Mouse (Mus musculus) C2C12 (cell line): ENCODE data around the gene Gpr179. TPM values are rescaled to one million over a fixed set of nuclear protein-coding genes. Genes with fewer than 3 reads are reported as not detected.

Experiments
- H3K27me3 ChIP-seq: one replicate; pipeline ENCODE4 v1.6.1; 2011; ENCODE audit not compliant: control insufficient read depth, insufficient read depth, insufficient read length
- H3K36me3 ChIP-seq: one replicate; pipeline ENCODE4 v1.6.1; 2011; ENCODE audit not compliant: control insufficient read depth, insufficient read depth
- H3K4me3 ChIP-seq: one replicate; pipeline ENCODE4 v1.5.1; 2011; ENCODE audit warnings: mild to moderate bottlenecking, control low read depth; ENCODE audit not compliant: poor library complexity, insufficient read depth, severe bottlenecking
- H3K79me2 ChIP-seq: one replicate; pipeline ENCODE4 v1.6.1; 2011; ENCODE audit not compliant: control insufficient read depth, insufficient read depth
- H3K79me3 ChIP-seq: one replicate; pipeline ENCODE4 v1.6.1; 2011; ENCODE audit warnings: low read depth, control low read depth
- H3ac ChIP-seq: one replicate; pipeline ENCODE3; 2011; ENCODE audit warnings: low read depth; ENCODE audit not compliant: control insufficient read depth, insufficient read length
- CEBPB ChIP-seq: IDR thresholded peaks from one replicate; pipeline ENCODE4 v1.6.1; 2011; ENCODE audit warnings: low read depth, mild to moderate bottlenecking, control low read depth, moderate library complexity
- CTCF ChIP-seq: IDR thresholded peaks from one replicate; pipeline ENCODE4 v1.5.1; 2011; ENCODE audit not compliant: control insufficient read depth, insufficient read depth, insufficient read length
- FOSL1 ChIP-seq: IDR thresholded peaks from one replicate; pipeline ENCODE4 v1.8.0; 2011; ENCODE audit warnings: mild to moderate bottlenecking, low read length; ENCODE audit not compliant: poor library complexity, insufficient read depth, severe bottlenecking
- MAX ChIP-seq: IDR thresholded peaks from one replicate; pipeline ENCODE4 v1.6.1; 2011; ENCODE audit warnings: mild to moderate bottlenecking, control low read depth
- MYOD1 ChIP-seq: IDR thresholded peaks from one replicate; pipeline ENCODE4 v1.6.1; 2011; ENCODE audit warnings: low read depth; ENCODE audit not compliant: control insufficient read depth, insufficient read length
- MYOG ChIP-seq: IDR thresholded peaks from one replicate; pipeline ENCODE4 v1.6.1; 2011; ENCODE audit not compliant: control insufficient read depth, insufficient read length; ENCODE audit errors: extremely low read depth
- USF1 ChIP-seq: IDR thresholded peaks from one replicate; pipeline ENCODE4 v1.6.1; 2011; ENCODE audit warnings: low read depth, mild to moderate bottlenecking, control low read depth, moderate library complexity
- polyA plus RNA-seq: library from polyadenylated mRNA; unstranded; fragments of >200 nt; fragmentation: generic; extraction: Trizol; gene quantifications from one replicate; pipeline ENCODE4 v1.2.1, GENCODE M21; 2012; ENCODE audit warnings: missing spikeins

The Gpr179 gene
- polyA plus RNA-seq, 1 experiment, result 0.05 TPM

GRCm38 (mm10) chr11:97308806-97309450, 42.9 kb downstream of the Gpr179 start:
- Histone ChIP-seq H3K4me3 (no peak overlapping the region), H3K36me3 (no peaks in the 10 kb centered on the region), H3K79me2 (peaks cover 7% of the 10 kb centered on the region), H3K79me3 (peaks cover 1% of the 10 kb centered on the region), H3ac (no peak overlapping the region), H3K27me3 (no peaks in the 10 kb centered on the region)
- TF ChIP-seq MYOD1, result no peak
- TF ChIP-seq MYOG, result no peak
- TF ChIP-seq USF1, result no peak
- TF ChIP-seq MAX, result no peak
- no peak for TF ChIP-seq CEBPB
- TF ChIP-seq CTCF, result no peak
- TF ChIP-seq FOSL1, result no peak

- Histone ChIP-seq H3ac (no peak overlapping the region), H3K36me3 (no peaks in the 10 kb centered on the region), H3K27me3 (no peaks in the 10 kb centered on the region), H3K79me2 (peaks cover 7% of the 10 kb centered on the region), H3K79me3 (peaks cover 1% of the 10 kb centered on the region), H3K4me3 (no peak overlapping the region)
- TF ChIP-seq CTCF (no peak), MAX (no peak), CEBPB (no peak), MYOD1 (no peak), MYOG (no peak)
Observed at GRCm38 (mm10) chr11:97307294-97308069, 44.4 kb downstream of the Gpr179 start.

- Histone ChIP-seq H3K27me3 (no peaks in the 10 kb centered on the region), H3K79me3 (no peaks in the 10 kb centered on the region), H3ac (no peak overlapping the region), H3K4me3 (no peak overlapping the region), H3K79me2 (peaks cover 2% of the 10 kb centered on the region), H3K36me3 (no peaks in the 10 kb centered on the region)
- TF ChIP-seq USF1 (no peak), CTCF (no peak), MYOG (no peak), MYOD1 (no peak), MAX (no peak), CEBPB (no peak), FOSL1 (no peak)
Observed at GRCm38 (mm10) chr11:97304631-97305030, 47.2 kb downstream of the Gpr179 start.

GRCm38 (mm10) chr11:97302231-97302781, 49.6 kb downstream of the Gpr179 start:
- TF ChIP-seq CTCF, result no peak
- no peak for TF ChIP-seq MAX
- TF ChIP-seq FOSL1, result no peak
- no peak for TF ChIP-seq USF1
- TF ChIP-seq MYOG, result no peak
- no peak for TF ChIP-seq MYOD1
- no peak for TF ChIP-seq CEBPB
- Histone ChIP-seq H3K36me3 (no peaks in the 10 kb centered on the region), H3K79me3 (no peaks in the 10 kb centered on the region), H3K27me3 (no peaks in the 10 kb centered on the region), H3ac (no peak overlapping the region), H3K4me3 (no peak overlapping the region), H3K79me2 (no peaks in the 10 kb centered on the region)

- TF ChIP-seq FOSL1, result no peak
- no peak for TF ChIP-seq CTCF
- TF ChIP-seq USF1, result no peak
- no peak for TF ChIP-seq MYOG
- no peak for TF ChIP-seq CEBPB
- TF ChIP-seq MYOD1, result no peak
- TF ChIP-seq MAX, result no peak
- Histone ChIP-seq H3K4me3 (no peak overlapping the region), H3ac (no peak overlapping the region), H3K79me2 (no peaks in the 10 kb centered on the region), H3K79me3 (no peaks in the 10 kb centered on the region), H3K27me3 (no peaks in the 10 kb centered on the region), H3K36me3 (no peaks in the 10 kb centered on the region)
Observed at GRCm38 (mm10) chr11:97301406-97301805, 50.5 kb downstream of the Gpr179 start.
